In the genomic region with DNA sequence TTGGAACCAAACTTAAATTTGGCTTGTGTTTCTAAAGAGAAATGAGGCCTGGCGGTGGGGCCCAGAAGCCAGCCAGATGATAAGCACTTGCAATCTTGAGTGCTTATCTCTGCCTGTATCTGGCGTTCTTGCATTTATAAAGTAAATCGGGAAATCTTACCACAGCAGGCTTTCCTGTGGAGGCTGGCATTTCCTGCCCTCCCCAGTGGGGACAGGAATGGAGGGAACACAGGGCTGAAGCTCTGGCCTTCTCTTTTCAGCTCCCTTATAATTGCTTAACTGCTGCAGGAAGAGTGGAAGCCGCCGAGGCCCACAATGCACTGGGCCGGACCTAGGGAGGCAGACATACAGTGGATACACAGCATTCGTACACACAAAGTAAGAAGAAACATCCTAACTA, we compare ENCODE assay signal across 13 mouse cellular contexts. TPM values are rescaled to one million over a fixed set of nuclear protein-coding genes. Genes with fewer than 3 reads are reported as not detected.
DNase-seq lines count a peak whose midpoint lies in the region; ATAC-seq and TF ChIP-seq lines count a peak whose summit lies in the region.
"Had no signal": no experiment of that assay in that cellular context is flagged by ENCODE, and none has a peak within 500 bp of the region (broad histone marks: within the 10 kb centered on the region; RNA-seq: fewer than 3 reads in every experiment).

No protein-coding gene starts in this region.

- H3K4me1 ChIP-seq in heart, embryonic 16.5 days (ENCODE audit: control insufficient read depth, insufficient read depth, low read length), result no peaks in the 10 kb centered on the region
- peaks cover 32% of the 10 kb centered on the region for H3K4me1 ChIP-seq in G1E (ENCODE audit: insufficient read depth, low read depth, low read length)
- no peaks in the 10 kb centered on the region for H3K4me1 ChIP-seq in midbrain, embryonic 16.5 days (ENCODE audit: control insufficient read depth, insufficient read depth, low read length)
- H3K4me1 ChIP-seq in midbrain, embryonic 10.5 days, result no peaks in the 10 kb centered on the region
- H3K4me1 ChIP-seq: midbrain, embryonic 12.5 days; neural tube, embryonic 12.5 days had no signal

- H3K9me3 ChIP-seq in heart, embryonic 16.5 days (replicated peaks; ENCODE audit: control insufficient read depth, low read length), result no peaks in the 10 kb centered on the region
- 0 out of 2 replicates have a peak, but pooled peaks cover 1% of the 10 kb centered on the region for H3K9me3 ChIP-seq in G1E (replicated peaks)
- H3K9me3 ChIP-seq in midbrain, embryonic 16.5 days (replicated peaks; ENCODE audit: control insufficient read depth, low read length, poor library complexity, severe bottlenecking), result no peaks in the 10 kb centered on the region
- H3K9me3 ChIP-seq in midbrain, embryonic 10.5 days (replicated peaks), result no peaks in the 10 kb centered on the region
- H3K9me3 ChIP-seq: midbrain, embryonic 12.5 days; neural tube, embryonic 12.5 days had no signal

- no peak for TF ChIP-seq CTCF in G1E (IDR thresholded peaks at IDR 0.05; ENCODE audit: low read depth, low read length)

- no peak overlapping the region for H3K9ac ChIP-seq in heart, embryonic 16.5 days (ENCODE audit: low read length)
- no peak overlapping the region for H3K9ac ChIP-seq in midbrain, embryonic 16.5 days (ENCODE audit: low read depth, low read length)
- H3K9ac ChIP-seq: midbrain, embryonic 12.5 days; neural tube, embryonic 12.5 days had no signal

- no peaks in the 10 kb centered on the region for H3K36me3 ChIP-seq in heart, embryonic 16.5 days (ENCODE audit: control insufficient read depth, insufficient read depth)
- no peaks in the 10 kb centered on the region for H3K36me3 ChIP-seq in G1E (replicated peaks)
- H3K36me3 ChIP-seq in midbrain, embryonic 16.5 days (ENCODE audit: control insufficient read depth, insufficient read depth, low read length), result no peaks in the 10 kb centered on the region
- no peaks in the 10 kb centered on the region for H3K36me3 ChIP-seq in midbrain, embryonic 10.5 days
- H3K36me3 ChIP-seq: midbrain, embryonic 12.5 days; neural tube, embryonic 12.5 days had no signal

- H3K27me3 ChIP-seq in heart, embryonic 16.5 days (ENCODE audit: control insufficient read depth, insufficient read depth, low read length), result no peaks in the 10 kb centered on the region
- H3K27me3 ChIP-seq in G1E (ENCODE audit: insufficient read depth, low read length), result no peaks in the 10 kb centered on the region
- H3K27me3 ChIP-seq in midbrain, embryonic 16.5 days (ENCODE audit: control insufficient read depth, insufficient read depth, low read depth, low read length), result no peaks in the 10 kb centered on the region
- peaks cover 8% of the 10 kb centered on the region; the same call in 1 of the 2 replicates for H3K27me3 ChIP-seq in midbrain, embryonic 10.5 days (ENCODE audit: low read depth, poor library complexity, severe bottlenecking)
- H3K27me3 ChIP-seq: neural tube, embryonic 12.5 days had no signal

- ATAC-seq in heart, embryonic 16.5 days (replicated peaks; ENCODE audit: extremely low read depth, insufficient read depth, low FRiP score), result no peak; the same call in 1 of the 2 replicates
- ATAC-seq in G1E (ENCODE audit: extremely low read depth, insufficient number of reproducible peaks, low FRiP score, poor library complexity, severe bottlenecking), result peak; percentile 67
- peak; percentile 91 for ATAC-seq in granulocyte monocyte progenitor cell, adult 5-6 weeks (replicated peaks; ENCODE audit: poor library complexity, severe bottlenecking)
- ATAC-seq in midbrain, embryonic 16.5 days, result no peak

- 41% methylated on average over 7 of the region's 7 CpGs for WGBS in heart, embryonic 16.5 days
- WGBS in midbrain, embryonic 16.5 days, result 84% methylated on average over 7 of the region's 7 CpGs
- WGBS in midbrain, embryonic 10.5 days, result 82% methylated on average over 7 of the region's 7 CpGs

- 0 out of 2 replicates have a peak overlapping the region, but pooled peaks have one; percentile 8 for H3K27ac ChIP-seq in heart, embryonic 16.5 days (ENCODE audit: low read length)
- no peak overlapping the region for H3K27ac ChIP-seq in midbrain, embryonic 16.5 days (ENCODE audit: low read length)
- H3K27ac ChIP-seq in midbrain, embryonic 10.5 days (replicated peaks), result no peak overlapping the region
- H3K27ac ChIP-seq: midbrain, embryonic 12.5 days; neural tube, embryonic 12.5 days had no signal

- no peak overlapping the region for H3K4me3 ChIP-seq in heart, embryonic 16.5 days (ENCODE audit: low read length)
- no peak overlapping the region for H3K4me3 ChIP-seq in G1E (ENCODE audit: low read depth, low read length)
- H3K4me3 ChIP-seq in midbrain, embryonic 16.5 days (ENCODE audit: low read depth, low read length), result no peak overlapping the region
- no peak overlapping the region for H3K4me3 ChIP-seq in midbrain, embryonic 10.5 days
- H3K4me3 ChIP-seq: midbrain, embryonic 12.5 days; neural tube, embryonic 12.5 days had no signal

- intact Hi-C loops in heart, postnatal 14 days (cut with DNase I), result no loop called here

- DNase-seq in heart, postnatal 14 days, result no peak
- no peak for DNase-seq in G1E (ENCODE audit: low spot score)
- peak; percentile 47 for DNase-seq in lung, postnatal 10 days
- DNase-seq in midbrain, embryonic 10.5 days (ENCODE audit: low spot score), result no peak
- no peak for DNase-seq in testis, postnatal 14 days (ENCODE audit: low spot score)
- DNase-seq: cerebellum, adult 8-10 months; kidney, postnatal 10 days; retina, postnatal 1 day had no signal

- H3K4me2 ChIP-seq in heart, embryonic 16.5 days (ENCODE audit: low read depth, low read length), result no peak overlapping the region
- H3K4me2 ChIP-seq in midbrain, embryonic 16.5 days (ENCODE audit: low read length), result no peak overlapping the region
- H3K4me2 ChIP-seq: midbrain, embryonic 12.5 days; neural tube, embryonic 12.5 days had no signal

RNA-seq across cellular contexts. Expression of a gene that starts 13.7 kb away (rescaled TPM):
- polyA plus RNA-seq in heart, embryonic 16.5 days (2015; fragmentation: Nextera tagmentation; extraction: Ambion mirVana), result 20.1 and 23.4 TPM in 2 replicates
- 10 to 100 TPM; 37.0 to 41.0 TPM for total RNA-seq in heart, postnatal 14 days (2021)
- total RNA-seq in G1E (2014; fragmentation: Nextera tagmentation) (4.9 and 5.8 TPM in 2 replicates), G1E (2017) (24.2 and 27.0 TPM in 2 replicates)
- 2.5 and 3.4 TPM in 2 replicates for polyA plus RNA-seq in G1E (2012)
- 63.4 and 68.3 TPM in 2 replicates for total RNA-seq in granulocyte monocyte progenitor cell, adult 5-6 weeks (2014; fragmentation: Nextera tagmentation)
- 106 and 109 TPM in 2 replicates for total RNA-seq in granulocyte monocyte progenitor cell, adult 5-6 weeks (2017)
- polyA plus RNA-seq in midbrain, embryonic 16.5 days (2015; fragmentation: Nextera tagmentation; extraction: Ambion mirVana), result 6.0 and 7.2 TPM in 2 replicates
- 13.9 and 17.6 TPM in 2 replicates for polyA plus RNA-seq in midbrain, embryonic 10.5 days (2016; fragmentation: Nextera tagmentation; extraction: Ambion mirVana)

Comparison
In these comparisons a context has a peak if more than half of its experiments do, and no peak if none do; other contexts are left out.
1. ATAC-seq: peak in G1E (single experiment) and granulocyte monocyte progenitor cell, adult 5-6 weeks (single experiment); none in heart, embryonic 16.5 days (single experiment) and midbrain, embryonic 16.5 days (single experiment).